Mouse (Mus musculus): ENCODE measurements around the gene Prkcz. TPM values are rescaled to one million over a fixed set of nuclear protein-coding genes. Genes with fewer than 3 reads are reported as not detected.
"Not testable (repeated sequence)": the region's sequence is repeated elsewhere in the genome, so short reads cannot be mapped to it uniquely, and the experiment has no call there.

Gene Prkcz
- polyA plus RNA-seq, 1 experiment from 2014 or later, result 7.2 TPM

GRCm38 (mm10) chr4:155251147-155251546, 110.0 kb downstream of the Prkcz start:
- Histone ChIP-seq H3K4me2 (peak overlapping the region; percentile 95), H3K4me3 (peak overlapping the region; percentile 74), H3K36me3 (peaks cover 18% of the 10 kb centered on the region), H3K4me1 (peaks cover 36% of the 10 kb centered on the region), H3K27ac (replicated peaks) (no peak overlapping the region), H3K9ac (peak overlapping the region; percentile 94), H3K27me3 (replicated peaks) (no peaks in the 10 kb centered on the region), H3K9me3 (peaks cover 3% of the 10 kb centered on the region; the same call in 1 of the 2 replicates)
- ATAC-seq (ENCODE audit: extremely low read depth, insufficient number of reproducible peaks, low FRiP score, low TSS enrichment), result no peak
- 80% methylated on average over 3 of the region's 3 CpGs for WGBS

GRCm38 (mm10) chr4:155250361-155251117, 110.6 kb downstream of the Prkcz start:
- peak overlapping the region; percentile 98 for H3K27ac ChIP-seq (replicated peaks)
- 14% methylated on average over 23 of the region's 23 CpGs for WGBS
- H3K4me2 ChIP-seq, result peak overlapping the region; percentile 95
- H3K4me3 ChIP-seq, result peak overlapping the region; percentile 74
- peaks cover 3% of the 10 kb centered on the region; the same call in 1 of the 2 replicates for H3K9me3 ChIP-seq
- H3K36me3 ChIP-seq, result peaks cover 13% of the 10 kb centered on the region
- peaks cover 36% of the 10 kb centered on the region for H3K4me1 ChIP-seq
- peak overlapping the region; percentile 94 for H3K9ac ChIP-seq
- H3K27me3 ChIP-seq (replicated peaks), result no peaks in the 10 kb centered on the region
- ATAC-seq (ENCODE audit: extremely low read depth, insufficient number of reproducible peaks, low FRiP score, low TSS enrichment), result no peak

- H3K9me3 ChIP-seq, result peaks cover 3% of the 10 kb centered on the region; the same call in 1 of the 2 replicates
- H3K27me3 ChIP-seq (replicated peaks), result no peaks in the 10 kb centered on the region
- peak within 1 kb of the TSS; percentile 94 for H3K9ac ChIP-seq
- peaks cover 13% of the 10 kb centered on the region for H3K36me3 ChIP-seq
- H3K27ac ChIP-seq (replicated peaks), result peak within 1 kb of the TSS; percentile 98
- peaks cover 36% of the 10 kb centered on the region for H3K4me1 ChIP-seq
- ATAC-seq (ENCODE audit: extremely low read depth, insufficient number of reproducible peaks, low FRiP score, low TSS enrichment), result peak; percentile 76
- under 1% methylated on average over 58 of the region's 58 CpGs for WGBS
- H3K4me3 ChIP-seq, result peak within 1 kb of the TSS; percentile 74
- H3K4me2 ChIP-seq, result peak within 1 kb of the TSS; percentile 95
Observed at GRCm38 (mm10) chr4:155249648-155250351, 111.4 kb downstream of the Prkcz start, which contains the start of gene Faap20. Faap20 (plus strand) TSS chr4:155249802.

- Histone ChIP-seq H3K4me3 (peak overlapping the region; percentile 74), H3K27ac (replicated peaks) (peak overlapping the region; percentile 98), H3K9me3 (peaks cover 3% of the 10 kb centered on the region; the same call in 1 of the 2 replicates), H3K4me2 (peak overlapping the region; percentile 95), H3K27me3 (replicated peaks) (no peaks in the 10 kb centered on the region), H3K9ac (peak overlapping the region; percentile 94), H3K36me3 (peaks cover 13% of the 10 kb centered on the region), H3K4me1 (peaks cover 36% of the 10 kb centered on the region)
- 2% methylated on average over 9 of the region's 9 CpGs for WGBS
- ATAC-seq (ENCODE audit: extremely low read depth, insufficient number of reproducible peaks, low FRiP score, low TSS enrichment), result peak; percentile 48
Observed at GRCm38 (mm10) chr4:155249257-155249647, 111.9 kb downstream of the Prkcz start.

- not testable (repeated sequence) for H3K27ac ChIP-seq (replicated peaks); H3K9ac ChIP-seq; H3K27me3 ChIP-seq (replicated peaks); H3K36me3 ChIP-seq; H3K9me3 ChIP-seq; H3K4me3 ChIP-seq; ATAC-seq (ENCODE audit: extremely low read depth, insufficient number of reproducible peaks, low FRiP score, low TSS enrichment); H3K4me2 ChIP-seq
- peaks cover 36% of the 10 kb centered on the region for H3K4me1 ChIP-seq
- 86% methylated on average over 3 of the region's 3 CpGs for WGBS
Observed at GRCm38 (mm10) chr4:155248054-155248453, 113.1 kb downstream of the Prkcz start.

- Histone ChIP-seq H3K9ac (peak overlapping the region; percentile 25; the same call in 1 of the 2 replicates), H3K27ac (replicated peaks) (0 out of 2 replicates have a peak overlapping the region, but pooled peaks have one; percentile 15)
Observed at GRCm38 (mm10) chr4:155246691-155247105, 114.5 kb downstream of the Prkcz start.

GRCm38 (mm10) chr4:155245770-155246492, 115.2 kb downstream of the Prkcz start:
- Histone ChIP-seq H3K9me3 (peaks cover 3% of the 10 kb centered on the region; the same call in 1 of the 2 replicates), H3K36me3 (no peaks in the 10 kb centered on the region), H3K27ac (replicated peaks) (no peak overlapping the region), H3K4me1 (peaks cover 31% of the 10 kb centered on the region), H3K9ac (peak overlapping the region; percentile 29; the same call in 1 of the 2 replicates), H3K4me2 (no peak overlapping the region), H3K4me3 (no peak overlapping the region), H3K27me3 (replicated peaks) (no peaks in the 10 kb centered on the region)
- no peak for ATAC-seq (ENCODE audit: extremely low read depth, insufficient number of reproducible peaks, low FRiP score, low TSS enrichment)
- 59% methylated on average over 6 of the region's 6 CpGs for WGBS

More at GRCm38 (mm10) chr4:155246691-155247105, 114.5 kb downstream of the Prkcz start:
- Histone ChIP-seq H3K4me2 (no peak overlapping the region), H3K4me1 (peaks cover 34% of the 10 kb centered on the region), H3K9me3 (peaks cover 3% of the 10 kb centered on the region; the same call in 1 of the 2 replicates), H3K4me3 (no peak overlapping the region), H3K36me3 (no peaks in the 10 kb centered on the region), H3K27me3 (replicated peaks) (no peaks in the 10 kb centered on the region)
- WGBS, result 65% methylated on average over 12 of the region's 12 CpGs
- no peak for ATAC-seq (ENCODE audit: extremely low read depth, insufficient number of reproducible peaks, low FRiP score, low TSS enrichment)

GRCm38 (mm10) chr4:155243233-155243632, 117.9 kb downstream of the Prkcz start:
- H3K27me3 ChIP-seq (replicated peaks), result no peaks in the 10 kb centered on the region
- ATAC-seq (ENCODE audit: extremely low read depth, insufficient number of reproducible peaks, low FRiP score, low TSS enrichment), result no peak
- H3K36me3 ChIP-seq, result no peaks in the 10 kb centered on the region
- H3K27ac ChIP-seq (replicated peaks), result no peak overlapping the region
- H3K4me1 ChIP-seq, result peaks cover 25% of the 10 kb centered on the region
- H3K4me3 ChIP-seq, result no peak overlapping the region
- no peak overlapping the region for H3K9ac ChIP-seq
- 78% methylated on average over 12 of the region's 12 CpGs for WGBS
- peaks cover 3% of the 10 kb centered on the region; the same call in 1 of the 2 replicates for H3K9me3 ChIP-seq
- H3K4me2 ChIP-seq, result no peak overlapping the region

- no peak overlapping the region for H3K9ac ChIP-seq
- WGBS, result 89% methylated on average over 5 of the region's 5 CpGs
- H3K4me1 ChIP-seq, result peaks cover 34% of the 10 kb centered on the region
- no peak for ATAC-seq (ENCODE audit: extremely low read depth, insufficient number of reproducible peaks, low FRiP score, low TSS enrichment)
- no peaks in the 10 kb centered on the region for H3K36me3 ChIP-seq
- no peaks in the 10 kb centered on the region for H3K9me3 ChIP-seq
- no peak overlapping the region for H3K4me3 ChIP-seq
- H3K27me3 ChIP-seq (replicated peaks), result no peaks in the 10 kb centered on the region
- no peak overlapping the region for H3K27ac ChIP-seq (replicated peaks)
- no peak overlapping the region for H3K4me2 ChIP-seq
Observed at GRCm38 (mm10) chr4:155242292-155242691, 118.9 kb downstream of the Prkcz start.

GRCm38 (mm10) chr4:155241789-155242188, 119.4 kb downstream of the Prkcz start:
- H3K9me3 ChIP-seq, result no peaks in the 10 kb centered on the region
- H3K4me3 ChIP-seq, result no peak overlapping the region
- peaks cover 35% of the 10 kb centered on the region for H3K4me1 ChIP-seq
- no peaks in the 10 kb centered on the region for H3K36me3 ChIP-seq
- 0 out of 2 replicates have a peak overlapping the region, but pooled peaks have one; percentile 16 for H3K9ac ChIP-seq
- no peak overlapping the region for H3K4me2 ChIP-seq
- no peak overlapping the region for H3K27ac ChIP-seq (replicated peaks)
- WGBS, result 58% methylated on average over 9 of the region's 9 CpGs
- H3K27me3 ChIP-seq (replicated peaks), result no peaks in the 10 kb centered on the region
- ATAC-seq (ENCODE audit: extremely low read depth, insufficient number of reproducible peaks, low FRiP score, low TSS enrichment), result no peak

- H3K9ac ChIP-seq, result peak overlapping the region; percentile 28; the same call in 1 of the 2 replicates
- ATAC-seq (ENCODE audit: extremely low read depth, insufficient number of reproducible peaks, low FRiP score, low TSS enrichment), result no peak
- WGBS, result 51% methylated on average over 6 of the region's 6 CpGs
- no peak overlapping the region for H3K4me2 ChIP-seq
- no peaks in the 10 kb centered on the region for H3K36me3 ChIP-seq
- H3K27ac ChIP-seq (replicated peaks), result no peak overlapping the region
- H3K9me3 ChIP-seq, result no peaks in the 10 kb centered on the region
- H3K4me1 ChIP-seq, result peaks cover 53% of the 10 kb centered on the region
- H3K27me3 ChIP-seq (replicated peaks), result no peaks in the 10 kb centered on the region
- no peak overlapping the region for H3K4me3 ChIP-seq
Observed at GRCm38 (mm10) chr4:155239494-155239893, 121.7 kb downstream of the Prkcz start.

All from heart, embryonic 13.5 days (tissue).